10 mouse cellular contexts compared by ENCODE assay signal in genomic region chr5:131813952-131814502, GRCm38 (mm10).
DNase-seq lines count a peak whose midpoint lies in the region; ATAC-seq lines count a peak whose summit lies in the region.
"Had no signal": no experiment of that assay in that cellular context is flagged by ENCODE, and none has a peak within 500 bp of the region (broad histone marks: within the 10 kb centered on the region; RNA-seq: fewer than 3 reads in every experiment).

No protein-coding gene starts in this region.

- peak; percentile 28 for DNase-seq in layer of hippocampus, adult 9-11 months
- DNase-seq in layer of hippocampus, adult 8-10 months (ENCODE audit: low spot score in 2 of 2) = no peak
- peak; percentile 31 to 36 for DNase-seq in heart, postnatal 14 days
- peak; percentile 9 to 29 for DNase-seq in lung, postnatal 4 days
- DNase-seq in layer of hippocampus, adult 18-20 months (ENCODE audit: low spot score in 2 of 2) = no peak
- DNase-seq in cerebellum, adult 18-20 months = no peak
- no peak for DNase-seq in cerebellum, postnatal 14 days
- DNase-seq: adrenal gland, postnatal 10 days; kidney, adult 8-10 months had no signal

- ATAC-seq in common myeloid progenitor, adult 5-6 weeks (replicated peaks; ENCODE audit: low read depth, poor library complexity, severe bottlenecking) = peak; percentile 76

- intact Hi-C loops in heart, postnatal 14 days (cut with DNase I) = loop anchor here (5.0 kb wide), 1 partner anchor 62 kb away; no protein-coding TSS in a partner anchor

Comparison
In these comparisons a context has a peak if more than half of its experiments do, and no peak if none do; other contexts are left out.
1. DNase-seq: peak in layer of hippocampus, adult 9-11 months (single experiment), heart, postnatal 14 days (2 of 2) and lung, postnatal 4 days (2 of 2); none in layer of hippocampus, adult 8-10 months (0 of 2), layer of hippocampus, adult 18-20 months (0 of 2), cerebellum, adult 18-20 months (0 of 2) and cerebellum, postnatal 14 days (0 of 2).